Mouse (Mus musculus) liver, embryonic 12.5 days (tissue): ENCODE measurements around the gene Wfikkn1. TPM values are rescaled to one million over a fixed set of nuclear protein-coding genes. Genes with fewer than 3 reads are reported as not detected.

Experiments used
- ATAC-seq: fragments of 200-750 bp; cut with Nextera tagmentation; 2 replicates; pipeline ENCODE4 v1.8.0; 2017; ENCODE audit warnings: moderate number of reproducible peaks, mild to moderate bottlenecking, moderate library complexity
- H3K27ac ChIP-seq: fragments of 300-500 bp; sonication (generic); 2 replicates; pipeline ENCODE4 v1.5.1; 2016; ENCODE audit warnings: mild to moderate bottlenecking
- H3K27me3 ChIP-seq: fragments of 300-500 bp; sonication (generic); replicated peaks from 2 replicates; pipeline ENCODE4 v1.6.1; 2016; ENCODE audit warnings: mild to moderate bottlenecking, moderate library complexity
- H3K36me3 ChIP-seq: fragments of 300-500 bp; sonication (generic); 2 replicates; pipeline ENCODE4 v1.6.1; 2016; ENCODE audit warnings: mild to moderate bottlenecking, moderate library complexity
- H3K4me1 ChIP-seq: fragments of 300-500 bp; sonication (generic); 2 replicates; pipeline ENCODE4 v1.6.1; 2016
- H3K4me2 ChIP-seq: fragments of 300-500 bp; sonication (generic); 2 replicates; pipeline ENCODE4 v1.6.1; 2016; ENCODE audit warnings: mild to moderate bottlenecking, moderate library complexity
- H3K4me3 ChIP-seq: fragments of 300-500 bp; sonication (generic); 2 replicates; pipeline ENCODE4 v1.5.1; 2016; ENCODE audit warnings: mild to moderate bottlenecking, moderate library complexity
- H3K9ac ChIP-seq: fragments of 300-500 bp; sonication (generic); 2 replicates; pipeline ENCODE4 v1.6.1; 2016; ENCODE audit warnings: mild to moderate bottlenecking, moderate library complexity
- H3K9me3 ChIP-seq: fragments of 300-500 bp; sonication (generic); replicated peaks from 2 replicates; pipeline ENCODE4 v1.6.1; 2016; ENCODE audit warnings: mild to moderate bottlenecking, moderate library complexity
- WGBS: fragments of 180-500 bp; shearing (Covaris S2); methylation state at CpG from one replicate; pipeline ENCODE4 v1.1.7; 2016; ENCODE audit not compliant: insufficient replicate concordance; 5-methylcytosine and 5-hydroxymethylcytosine counted together
- microRNA-seq: library from miRNA; unstranded; fragments of <30 nt; microRNA quantifications from one replicate; pipeline ENCODE4, GENCODE M21; 2017
- polyA plus RNA-seq: library from polyadenylated mRNA; unstranded; fragments of >200 nt; fragmentation: Nextera tagmentation; extraction: Ambion mirVana; gene quantifications from 2 replicates; pipeline ENCODE4 v1.2.1, GENCODE M21; 2016

The Wfikkn1 gene
- polyA plus RNA-seq, 1 experiment from 2014 or later, result 0.91 TPM

- H3K4me3 ChIP-seq, result peak overlapping the region; percentile 84
- no peaks in the 10 kb centered on the region for H3K9me3 ChIP-seq
- H3K9ac ChIP-seq, result peak overlapping the region; percentile 92
- H3K27me3 ChIP-seq, result no peaks in the 10 kb centered on the region
- peak; percentile 89 for ATAC-seq
- H3K36me3 ChIP-seq, result peaks cover 55% of the 10 kb centered on the region
- peak overlapping the region; percentile 84 for H3K4me2 ChIP-seq
- under 1% methylated on average over 75 of the region's 77 CpGs for WGBS
- peak overlapping the region; percentile 93 for H3K27ac ChIP-seq
- H3K4me1 ChIP-seq, result peaks cover 87% of the 10 kb centered on the region
These were observed 48.0 kb downstream of the Wfikkn1 start for GRCm38 (mm10) chr17:25832436-25833290.

GRCm38 (mm10) chr17:25831451-25832281 lies 49.0 kb downstream of the Wfikkn1 start:
- H3K27me3 ChIP-seq, result no peaks in the 10 kb centered on the region
- no peaks in the 10 kb centered on the region for H3K9me3 ChIP-seq
- H3K36me3 ChIP-seq, result peaks cover 61% of the 10 kb centered on the region
- peak overlapping the region; percentile 84 for H3K4me3 ChIP-seq
- WGBS, result 44% methylated on average over 21 of the region's 21 CpGs
- peaks cover 81% of the 10 kb centered on the region for H3K4me1 ChIP-seq
- H3K27ac ChIP-seq, result peak overlapping the region; percentile 91
- H3K4me2 ChIP-seq, result peak overlapping the region; percentile 84
- ATAC-seq, result no peak
- peak overlapping the region; percentile 92 for H3K9ac ChIP-seq

GRCm38 (mm10) chr17:25830806-25831431 lies 49.7 kb downstream of the Wfikkn1 start:
- Histone ChIP-seq H3K4me1 (peaks cover 77% of the 10 kb centered on the region), H3K27me3 (no peaks in the 10 kb centered on the region), H3K9ac (peak overlapping the region; percentile 92), H3K4me2 (peak overlapping the region; percentile 89), H3K36me3 (peaks cover 67% of the 10 kb centered on the region), H3K27ac (peak overlapping the region; percentile 91; the same call in 1 of the 2 replicates), H3K4me3 (peak overlapping the region; percentile 84), H3K9me3 (no peaks in the 10 kb centered on the region)
- WGBS, result 81% methylated on average over 14 of the region's 14 CpGs
- ATAC-seq, result no peak

DNA sequence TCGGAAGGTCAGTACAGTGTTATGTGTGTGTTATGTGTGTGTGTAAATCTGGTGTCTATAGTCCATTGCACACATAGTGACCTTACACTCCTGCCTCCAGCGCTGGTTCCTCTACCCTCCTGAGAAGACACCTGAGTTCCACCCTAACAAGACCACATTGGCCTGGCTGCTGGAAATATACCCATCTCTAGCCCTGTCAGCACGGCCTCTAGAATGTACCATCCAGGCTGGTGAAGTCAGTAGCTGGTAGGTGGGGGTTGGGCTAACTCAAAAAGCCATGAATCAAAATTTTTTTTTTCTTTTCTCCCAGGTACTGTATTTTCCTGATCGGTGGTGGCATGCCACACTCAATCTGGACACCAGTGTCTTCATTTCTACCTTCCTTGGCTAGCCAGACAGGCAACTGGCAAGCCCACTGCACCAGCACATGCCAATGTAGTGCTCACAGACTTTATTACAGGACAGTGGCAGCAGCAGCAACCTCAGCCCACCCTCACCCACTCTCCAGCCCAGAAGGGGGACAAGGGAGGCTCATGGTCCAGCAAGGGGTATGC lies 50.4 kb downstream of the Wfikkn1 start:
- no peaks in the 10 kb centered on the region for H3K27me3 ChIP-seq
- 75% methylated on average over 4 of the region's 4 CpGs for WGBS
- peak overlapping the region; percentile 70 for H3K4me3 ChIP-seq
- H3K9ac ChIP-seq, result peak overlapping the region; percentile 92
- no peak overlapping the region; the same call in 1 of the 2 replicates for H3K27ac ChIP-seq
- no peaks in the 10 kb centered on the region for H3K9me3 ChIP-seq
- peaks cover 67% of the 10 kb centered on the region for H3K36me3 ChIP-seq
- no peak for ATAC-seq
- H3K4me2 ChIP-seq, result peak overlapping the region; percentile 89
- peaks cover 77% of the 10 kb centered on the region for H3K4me1 ChIP-seq

- Histone ChIP-seq H3K4me3 (peak overlapping the region; percentile 70), H3K9ac (peak overlapping the region; percentile 79), H3K36me3 (peaks cover 61% of the 10 kb centered on the region), H3K4me1 (peaks cover 77% of the 10 kb centered on the region), H3K9me3 (no peaks in the 10 kb centered on the region), H3K4me2 (peak overlapping the region; percentile 89), H3K27ac (peak overlapping the region; percentile 83), H3K27me3 (no peaks in the 10 kb centered on the region)
- WGBS, result 32% methylated on average over 8 of the region's 8 CpGs
- no peak for ATAC-seq
These were observed 51.1 kb downstream of the Wfikkn1 start for GRCm38 (mm10) chr17:25829558-25830017.

- no peaks in the 10 kb centered on the region for H3K27me3 ChIP-seq
- H3K9me3 ChIP-seq, result no peaks in the 10 kb centered on the region
- H3K4me1 ChIP-seq, result peaks cover 77% of the 10 kb centered on the region
- peaks cover 57% of the 10 kb centered on the region for H3K36me3 ChIP-seq
- peak; percentile 31 for ATAC-seq
- peak within 1 kb of the TSS; percentile 83 for H3K27ac ChIP-seq
- H3K4me2 ChIP-seq, result peak within 1 kb of the TSS; percentile 89
- peak within 1 kb of the TSS; percentile 70 for H3K4me3 ChIP-seq
- 2% methylated on average over 32 of the region's 32 CpGs for WGBS
- H3K9ac ChIP-seq, result peak within 1 kb of the TSS; percentile 79
These were observed 51.7 kb downstream of the Wfikkn1 start, which contains the start of gene Jmjd8 for GRCm38 (mm10) chr17:25828712-25829557. TSS of gene Jmjd8 (plus strand) at chr17:25828867.

- WGBS, result 71% methylated on average over 8 of the region's 8 CpGs
- Histone ChIP-seq H3K4me2 (peak overlapping the region; percentile 89), H3K9me3 (no peaks in the 10 kb centered on the region), H3K4me1 (peaks cover 73% of the 10 kb centered on the region), H3K4me3 (peak overlapping the region; percentile 70), H3K27ac (peak overlapping the region; percentile 83), H3K36me3 (peaks cover 57% of the 10 kb centered on the region), H3K27me3 (no peaks in the 10 kb centered on the region), H3K9ac (peak overlapping the region; percentile 79)
- ATAC-seq, result no peak
These were observed 52.4 kb downstream of the Wfikkn1 start for GRCm38 (mm10) chr17:25828223-25828594.

Small RNA genes within 50 kb of the gene (microRNA-seq; reads per million reads assigned to microRNA genes)
- not detected for gene Mir3082

Other genes starting within 250 kb of the Wfikkn1 start
- gene Gng13, start 163.7 kb downstream of the Wfikkn1 start, polyA plus RNA-seq, result 1.2 and 1.4 TPM in 2 replicates
- 33.3 and 37.6 TPM in 2 replicates for gene Chtf18, start 153.4 kb downstream of the Wfikkn1 start, polyA plus RNA-seq
- 8.8 and 10.3 TPM in 2 replicates for gene Rpusd1, start 153.2 kb downstream of the Wfikkn1 start, polyA plus RNA-seq
- not detected in 2 replicates for gene Mslnl, start 144.8 kb downstream of the Wfikkn1 start, polyA plus RNA-seq
- gene Msln, start 126.5 kb downstream of the Wfikkn1 start, polyA plus RNA-seq, result 0.26 and 0.30 TPM in 2 replicates
- 18.9 and 19.3 TPM in 2 replicates for gene Narfl, start 107.1 kb downstream of the Wfikkn1 start, polyA plus RNA-seq
- 11.4 and 11.9 TPM in 2 replicates for gene Haghl, start 95.2 kb downstream of the Wfikkn1 start, polyA plus RNA-seq
- gene Ccdc78, start 94.3 kb downstream of the Wfikkn1 start, polyA plus RNA-seq, result 0.17 TPM in 1 of 2 replicates, not detected in the other
- 59.8 and 68.1 TPM in 2 replicates for gene Fam173a, start 88.0 kb downstream of the Wfikkn1 start, polyA plus RNA-seq
- gene AC134908.4, start 85.2 kb downstream of the Wfikkn1 start, polyA plus RNA-seq, result not detected in 2 replicates
- gene Metrn, start 83.7 kb downstream of the Wfikkn1 start, polyA plus RNA-seq, result 29.1 and 31.7 TPM in 2 replicates
- 0.18 and 0.33 TPM in 2 replicates for gene Fbxl16, start 71.8 kb downstream of the Wfikkn1 start, polyA plus RNA-seq
- gene Wdr24, start 57.2 kb downstream of the Wfikkn1 start, polyA plus RNA-seq, result 17.7 and 18.7 TPM in 2 replicates
- 26.6 and 26.8 TPM in 2 replicates for gene Jmjd8, start 52.0 kb downstream of the Wfikkn1 start, polyA plus RNA-seq
- 150 and 156 TPM in 2 replicates for gene Stub1, start 47.5 kb downstream of the Wfikkn1 start, polyA plus RNA-seq
- gene Rhbdl1, start 43.6 kb downstream of the Wfikkn1 start, polyA plus RNA-seq, result 0.80 and 0.89 TPM in 2 replicates
- gene Gm20683, start 39.1 kb downstream of the Wfikkn1 start, polyA plus RNA-seq, result 0.43 and 0.64 TPM in 2 replicates
- gene Rhot2, start 36.0 kb downstream of the Wfikkn1 start, polyA plus RNA-seq, result 15.8 and 17.4 TPM in 2 replicates
- 19.5 and 19.6 TPM in 2 replicates for gene Wdr90, start 19.4 kb downstream of the Wfikkn1 start, polyA plus RNA-seq
- 68.0 and 70.3 TPM in 2 replicates for gene Mcrip2, start 12.1 kb downstream of the Wfikkn1 start, polyA plus RNA-seq
- 52.3 and 53.5 TPM in 2 replicates for gene Mettl26, start 5.8 kb downstream of the Wfikkn1 start, polyA plus RNA-seq
- 9.9 and 11.8 TPM in 2 replicates for gene Rab40c, start 38.9 kb upstream of the Wfikkn1 start, polyA plus RNA-seq
- gene Pigq, start 64.1 kb upstream of the Wfikkn1 start, polyA plus RNA-seq, result 161 and 171 TPM in 2 replicates
- gene Nhlrc4, start 64.1 kb upstream of the Wfikkn1 start, polyA plus RNA-seq, result 5.0 and 7.3 TPM in 2 replicates
- gene A930017K11Rik, start 71.7 kb upstream of the Wfikkn1 start, polyA plus RNA-seq, result 0.36 and 0.49 TPM in 2 replicates
- gene Capn15, start 104.9 kb upstream of the Wfikkn1 start, polyA plus RNA-seq, result 20.4 and 21.3 TPM in 2 replicates
- 4.2 and 4.3 TPM in 2 replicates for gene Rab11fip3, start 188.7 kb upstream of the Wfikkn1 start, polyA plus RNA-seq
- gene Decr2, start 209.5 kb upstream of the Wfikkn1 start, polyA plus RNA-seq, result 12.0 and 13.2 TPM in 2 replicates
- gene Nme4, start 214.7 kb upstream of the Wfikkn1 start, polyA plus RNA-seq, result 65.9 and 68.3 TPM in 2 replicates
- gene Tmem8, start 232.4 kb upstream of the Wfikkn1 start, polyA plus RNA-seq, result 1.9 and 2.2 TPM in 2 replicates
- 162 and 174 TPM in 2 replicates for gene Mrpl28, start 242.6 kb upstream of the Wfikkn1 start, polyA plus RNA-seq